ENCODE assay signal across 14 mouse cellular contexts in the genomic region with DNA sequence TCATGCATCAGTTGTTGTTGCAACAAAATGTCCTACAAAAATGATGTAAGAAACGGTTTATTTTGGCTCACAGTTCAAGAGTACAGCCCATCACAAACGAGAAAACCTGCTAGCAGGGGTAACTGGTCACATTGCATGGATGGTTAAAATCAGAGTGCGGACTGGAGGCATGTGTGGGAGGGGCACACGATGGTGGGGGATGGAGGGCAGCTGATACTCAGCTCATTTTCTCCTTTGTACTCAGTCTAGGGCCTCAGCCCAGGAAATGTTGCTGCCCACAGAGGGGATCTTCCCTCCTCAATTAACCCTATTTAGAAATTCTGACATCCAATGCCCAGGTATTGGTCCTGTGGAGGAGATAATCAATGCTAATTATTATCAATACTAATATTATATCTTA.
"Had no signal": no experiment of that assay in that cellular context is flagged by ENCODE, and none has a peak within 500 bp of the region (broad histone marks: within the 10 kb centered on the region; RNA-seq: fewer than 3 reads in every experiment).

No protein-coding gene starts in this region.

- H3K9ac ChIP-seq: limb, embryonic 12.5 days; liver, embryonic 13.5 days; liver, postnatal 0 days; lung, embryonic 15.5 days had no signal

- H3K4me2 ChIP-seq: limb, embryonic 12.5 days; liver, embryonic 13.5 days; lung, embryonic 15.5 days had no signal

- DNase-seq: kidney, adult 18-20 months; kidney, postnatal 10 days; kidney, postnatal 4 days; liver; liver, embryonic 13.5 days; liver, postnatal 0 days; lung, postnatal 14 days; thymus, adult 2 months; thymus, postnatal 25 days had no signal

- ATAC-seq: liver, postnatal 0 days had no signal

- H3K27me3 ChIP-seq: limb, embryonic 12.5 days; liver, embryonic 13.5 days; lung, embryonic 15.5 days; megakaryocyte, embryonic 14.5 days had no signal

- H3K4me1 ChIP-seq: limb, embryonic 12.5 days; liver, embryonic 13.5 days; megakaryocyte, embryonic 14.5 days had no signal

- H3K4me3 ChIP-seq: layer of hippocampus, adult 2 months; limb, embryonic 12.5 days; liver, embryonic 13.5 days; lung, embryonic 15.5 days; megakaryocyte, embryonic 14.5 days had no signal

- H3K27ac ChIP-seq: layer of hippocampus, adult 2 months; limb, embryonic 12.5 days; liver, embryonic 13.5 days; lung, embryonic 15.5 days; macrophage had no signal

- H3K9me3 ChIP-seq: limb, embryonic 12.5 days; liver, embryonic 13.5 days; lung, embryonic 15.5 days; megakaryocyte, embryonic 14.5 days had no signal

- H3K36me3 ChIP-seq: limb, embryonic 12.5 days; liver, embryonic 13.5 days; lung, embryonic 15.5 days had no signal
